Mouse (Mus musculus): ENCODE results near the gene Asb18.

The Asb18 gene

DNA sequence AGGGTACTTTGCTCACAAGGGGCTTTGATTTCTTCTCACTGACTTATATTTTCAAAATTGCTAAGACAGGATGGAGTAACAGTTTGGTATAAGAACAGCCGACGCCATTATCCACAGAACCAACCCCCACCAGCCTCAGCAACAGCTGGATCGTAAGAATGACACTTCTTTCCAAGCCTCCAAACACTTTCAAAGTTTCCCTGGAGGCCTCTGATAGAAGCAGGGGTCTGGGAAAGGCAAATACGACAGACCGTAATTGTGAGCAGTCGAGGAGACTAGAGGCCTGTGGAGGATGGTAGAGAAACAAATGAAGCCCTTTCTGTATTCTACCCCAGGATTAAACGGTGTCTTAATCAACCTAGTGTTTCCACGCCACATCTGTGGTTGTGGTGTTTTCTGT lies 42.6 kb downstream of the Asb18 start:
- DNase-seq (ENCODE audit: low spot score in 2 of 2): no peak

DNA sequence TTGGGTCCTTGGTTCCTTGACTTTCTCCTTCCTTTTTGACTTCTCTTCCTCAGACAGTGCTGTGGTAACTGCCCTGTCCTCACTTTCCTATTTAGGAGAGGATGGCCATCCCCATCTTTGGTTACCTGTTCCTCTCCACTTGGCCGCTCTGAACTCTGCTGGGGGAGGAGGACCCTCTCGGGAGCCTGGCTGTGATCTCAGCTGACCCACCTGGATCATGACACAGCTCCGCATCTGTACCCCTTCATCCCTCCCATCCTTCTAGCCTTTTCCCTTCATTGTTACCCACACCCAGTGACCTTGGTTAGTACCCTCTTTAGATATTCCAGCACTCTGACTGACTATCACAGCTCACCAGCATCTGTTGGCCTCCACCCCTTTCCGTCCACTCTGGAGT lies 44.8 kb downstream of the Asb18 start:
- DNase-seq (ENCODE audit: low spot score in 2 of 2): no peak

- DNase-seq (ENCODE audit: low spot score in 2 of 2): no peak
Observed at GRCm38 (mm10) chr1:89969072-89969713, 45.3 kb downstream of the Asb18 start.

DNA sequence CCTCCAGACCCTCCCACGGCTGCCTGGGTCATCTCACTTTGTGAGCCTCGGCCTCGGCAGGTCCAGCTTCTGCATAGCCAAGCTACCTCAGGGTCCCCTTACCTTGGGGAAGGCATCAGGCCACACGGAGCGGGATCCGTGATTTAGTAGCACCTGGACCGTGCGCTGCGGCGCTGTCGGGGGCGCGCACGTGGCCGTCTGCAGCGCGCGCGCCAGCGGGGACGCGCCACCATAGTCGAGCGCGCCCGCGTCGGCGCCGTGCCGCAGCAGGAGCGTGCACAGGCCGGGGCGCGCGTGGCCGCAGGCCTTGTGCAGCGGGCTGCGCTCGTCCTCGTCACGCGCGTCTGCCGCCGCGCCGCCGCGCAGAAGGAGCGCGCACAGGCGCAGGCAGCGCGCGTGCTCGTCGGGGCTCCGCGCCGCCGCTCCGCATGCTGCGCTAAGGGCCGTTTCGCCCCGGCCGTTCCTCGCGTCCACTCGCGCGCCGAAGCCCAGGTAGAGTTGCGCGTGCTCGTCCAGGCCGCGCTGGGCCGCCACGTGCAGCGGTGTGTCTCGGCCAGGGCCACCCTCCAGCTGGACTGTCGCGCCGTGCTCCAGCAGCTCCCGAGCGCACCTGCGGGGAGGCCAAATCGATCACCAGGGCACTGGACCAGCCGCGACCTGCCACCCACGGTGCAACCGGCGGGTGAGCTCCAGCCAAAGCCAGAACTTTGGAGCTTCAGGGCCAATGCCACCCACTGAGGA lies 46.2 kb downstream of the Asb18 start:
- DNase-seq (ENCODE audit: low spot score in 2 of 2): no peak

DNA sequence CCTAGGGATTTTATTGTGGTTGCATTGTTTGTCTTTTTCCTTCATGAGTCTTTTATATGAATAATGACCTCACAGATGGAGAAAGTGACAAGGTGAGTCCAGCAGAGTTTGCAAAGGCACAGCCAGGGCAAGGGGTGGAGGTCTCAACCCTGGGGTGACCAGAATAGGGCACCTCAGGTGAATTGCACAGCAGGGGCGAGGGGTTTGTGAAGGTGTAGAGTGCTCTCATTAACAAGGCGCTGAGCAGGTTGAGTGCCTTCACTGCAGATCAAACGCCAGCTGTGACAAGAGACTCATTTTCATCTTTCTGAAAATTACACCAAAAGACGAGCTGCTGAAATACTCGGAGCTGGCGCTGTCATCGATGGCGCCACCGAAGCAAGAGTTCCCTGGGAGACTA lies 46.9 kb downstream of the Asb18 start:
- no peak for DNase-seq (ENCODE audit: low spot score in 2 of 2)

DNA sequence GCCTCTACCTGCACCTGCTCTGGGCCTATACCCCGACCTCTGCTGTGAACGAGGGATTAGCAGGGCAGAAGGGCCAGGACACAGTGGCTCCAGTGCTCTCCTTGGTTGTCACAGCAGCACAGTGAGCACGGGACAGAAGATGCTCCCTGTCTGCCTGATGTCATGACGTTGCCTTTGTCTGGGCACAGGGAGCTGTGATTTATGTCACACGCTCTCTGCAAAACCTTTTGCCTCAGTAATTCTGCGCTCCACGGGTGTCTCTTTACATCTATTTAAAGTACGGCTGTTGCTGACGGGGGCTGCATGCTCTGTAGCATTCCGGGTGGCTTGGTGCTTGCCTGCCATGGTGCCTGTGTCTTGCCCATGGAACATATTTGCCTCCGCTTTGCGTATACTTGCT lies 50.0 kb downstream of the Asb18 start:
- DNase-seq (ENCODE audit: low spot score in 2 of 2): no peak

DNA sequence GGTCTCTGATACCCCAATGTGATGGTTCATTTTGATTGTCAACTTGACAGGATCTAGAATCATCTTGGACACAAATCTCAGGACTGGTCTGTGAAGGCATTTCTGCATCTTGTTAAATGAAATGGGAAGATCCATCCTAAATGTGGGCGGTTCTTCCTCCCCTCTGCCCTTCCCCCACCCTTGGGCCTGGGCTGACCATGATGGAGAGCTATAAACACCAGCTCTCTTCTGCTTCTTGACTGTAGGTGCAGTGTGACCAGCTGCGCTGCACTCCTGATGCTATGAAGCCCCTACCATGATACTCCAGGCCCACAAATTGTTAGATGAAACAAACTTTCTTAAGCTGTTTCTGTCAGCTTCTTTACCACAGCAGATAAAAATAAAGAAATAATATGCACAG lies 51.2 kb downstream of the Asb18 start:
- no peak for DNase-seq (ENCODE audit: low spot score in 2 of 2)

- no peak for DNase-seq (ENCODE audit: low spot score in 2 of 2)
Observed at GRCm38 (mm10) chr1:89962092-89962491, 52.4 kb downstream of the Asb18 start.

GRCm38 (mm10) chr1:89959393-89959792 lies 55.1 kb downstream of the Asb18 start:
- no peak for DNase-seq (ENCODE audit: low spot score in 2 of 2)

DNA sequence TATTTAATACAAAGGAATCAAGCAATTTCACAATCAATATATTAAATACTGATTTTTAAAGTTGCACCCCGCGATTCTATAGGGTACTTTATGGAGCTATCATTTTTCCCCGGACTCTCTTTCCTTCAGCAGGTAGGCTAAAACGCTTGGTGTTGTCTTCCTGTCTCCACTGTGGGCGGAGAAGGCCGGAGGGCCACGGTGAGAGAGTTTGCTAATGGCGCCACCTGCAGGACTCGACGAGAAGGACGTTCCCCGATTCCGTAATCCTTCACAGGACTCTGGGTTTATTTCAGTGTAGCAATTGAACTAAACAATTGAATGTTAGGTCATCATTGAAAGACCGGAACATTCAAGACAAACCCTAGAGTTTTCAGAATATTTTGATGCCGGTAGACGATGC lies 71.3 kb downstream of the Asb18 start:
- DNase-seq (ENCODE audit: low spot score in 2 of 2): peak in 1 of 2 experiments; percentile 12

- DNase-seq (ENCODE audit: low spot score in 2 of 2): no peak
Observed at GRCm38 (mm10) chr1:89942395-89942976, 72.0 kb downstream of the Asb18 start.

DNA sequence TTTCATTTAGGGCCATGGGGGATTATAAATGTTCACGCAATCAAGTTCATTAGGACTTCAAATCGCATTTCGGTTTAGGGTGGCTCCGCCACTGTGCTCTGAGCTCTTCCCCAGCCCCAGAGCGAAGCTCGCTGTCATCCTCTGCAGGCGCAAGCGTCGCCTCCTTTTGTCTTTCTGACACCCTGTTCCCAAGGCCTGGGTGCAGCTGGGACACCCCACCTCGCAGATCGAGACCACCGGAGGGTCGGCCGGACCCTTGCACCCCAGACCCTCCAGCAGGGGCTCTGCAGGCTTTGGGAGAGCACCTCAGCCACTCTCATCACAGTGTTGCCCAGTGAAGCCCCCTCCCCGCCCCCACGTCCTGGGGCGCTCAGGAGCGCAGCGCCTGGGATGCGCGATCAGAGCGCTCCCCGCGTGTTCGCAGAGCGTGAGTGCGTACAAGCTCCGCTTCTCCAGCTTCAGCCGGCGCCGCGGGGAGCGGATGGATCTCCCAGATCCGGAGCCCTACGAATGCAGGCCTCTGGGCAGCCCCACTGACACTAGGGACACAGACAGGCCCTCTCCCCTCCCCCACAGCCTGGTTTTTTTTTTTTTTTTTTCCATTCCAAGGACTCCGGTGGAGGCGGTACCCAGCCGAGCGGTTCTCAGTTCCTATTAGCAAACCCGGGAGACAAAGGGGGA lies 72.6 kb downstream of the Asb18 start:
- no peak for DNase-seq (ENCODE audit: low spot score in 2 of 2)

GRCm38 (mm10) chr1:89940961-89941524 lies 73.4 kb downstream of the Asb18 start:
- DNase-seq (ENCODE audit: low spot score in 2 of 2): no peak

DNA sequence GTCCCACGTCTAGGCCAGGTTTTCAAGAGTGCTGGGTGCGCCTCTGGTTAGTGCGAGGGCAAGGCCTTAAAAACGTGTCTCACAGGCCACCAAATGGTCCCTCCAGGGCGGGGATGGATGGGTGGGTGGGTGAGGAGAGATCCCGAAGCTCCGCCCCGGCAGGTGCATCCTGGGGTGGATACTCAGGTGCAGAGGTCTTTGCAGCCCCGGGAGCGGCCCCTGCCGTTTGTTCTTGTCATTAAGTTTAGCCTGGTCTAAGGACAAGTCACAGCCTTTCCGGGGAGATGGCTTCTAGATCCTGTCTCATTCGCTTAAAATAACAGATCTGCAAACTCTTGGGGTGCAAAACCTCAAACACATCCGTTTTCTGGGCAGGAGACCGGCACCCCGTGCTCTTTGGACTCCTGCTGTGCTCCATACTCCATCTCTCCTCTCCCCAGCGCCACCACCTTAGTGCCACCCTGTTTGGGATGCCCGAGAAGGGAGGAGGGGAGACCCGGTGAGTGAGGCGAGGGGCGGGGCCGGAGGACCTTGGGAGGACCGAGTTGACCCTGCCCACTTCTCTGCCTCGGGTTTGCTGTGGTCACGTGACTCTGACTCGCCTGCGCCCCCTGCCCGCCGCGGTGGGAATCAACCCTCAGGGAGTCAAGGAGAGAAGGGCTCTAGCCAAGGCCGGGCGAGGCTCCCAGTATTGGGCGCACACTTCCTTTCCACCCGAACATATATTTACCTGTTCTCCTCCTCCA lies 74.3 kb downstream of the Asb18 start:
- DNase-seq (ENCODE audit: low spot score in 2 of 2): peak; percentile 27 to 34

- no peak for DNase-seq (ENCODE audit: low spot score in 2 of 2)
Observed at GRCm38 (mm10) chr1:89939596-89939960, 74.9 kb downstream of the Asb18 start.

GRCm38 (mm10) chr1:89938884-89939595 lies 75.4 kb downstream of the Asb18 start:
- no peak for DNase-seq (ENCODE audit: low spot score in 2 of 2)

DNA sequence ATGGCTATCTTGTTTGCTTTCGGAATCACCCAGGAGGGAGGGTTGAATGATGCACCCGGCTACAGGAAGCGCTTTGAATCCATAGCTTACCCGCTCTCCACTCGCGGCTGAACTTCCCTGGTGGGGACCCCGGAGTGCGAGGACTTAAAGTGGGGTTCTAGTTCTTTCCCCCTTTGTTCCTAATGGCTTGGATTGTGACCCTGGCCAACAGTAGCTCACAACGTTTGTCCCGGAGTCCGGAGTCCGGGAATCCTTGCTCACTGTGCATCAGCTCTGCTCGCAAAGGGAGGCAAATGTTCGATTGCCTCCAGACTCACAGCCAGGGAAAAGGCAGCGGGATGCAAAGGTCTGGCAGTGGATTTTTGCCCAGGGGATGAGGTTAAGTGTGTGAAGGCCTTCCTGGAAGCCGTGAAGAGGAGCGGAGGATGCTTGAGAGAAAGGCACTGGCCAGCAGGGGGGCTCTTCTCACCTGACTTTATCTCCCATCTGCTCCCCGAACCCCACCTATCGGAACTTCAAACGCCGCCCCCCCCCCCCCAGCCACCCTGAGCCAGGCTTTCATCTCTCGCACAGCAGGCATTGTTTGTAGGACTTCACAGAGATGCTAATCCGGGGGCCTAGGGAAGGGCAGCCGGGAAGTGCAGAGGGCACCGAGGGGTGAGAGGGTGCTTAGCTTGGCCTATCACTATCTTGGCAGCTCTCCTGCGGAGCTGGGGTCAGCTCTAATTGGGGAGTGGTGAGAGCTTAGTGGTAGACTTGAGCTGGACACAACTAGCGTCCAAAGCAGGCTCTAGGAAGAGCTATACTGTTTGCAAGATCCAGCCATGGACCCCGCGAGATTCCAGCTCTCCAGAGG lies 78.7 kb downstream of the Asb18 start:
- no peak for DNase-seq (ENCODE audit: low spot score in 2 of 2)

- no peak for DNase-seq (ENCODE audit: low spot score in 2 of 2)
Observed at GRCm38 (mm10) chr1:89934316-89935260, 79.9 kb downstream of the Asb18 start.

GRCm38 (mm10) chr1:89933786-89934185 lies 80.7 kb downstream of the Asb18 start:
- DNase-seq (ENCODE audit: low spot score in 2 of 2): no peak

Measured in spleen, postnatal 36 days (tissue).